Mouse (Mus musculus) C2C12 (cell line): ENCODE measurements around the gene Palb2. TPM values are rescaled to one million over a fixed set of nuclear protein-coding genes. Genes with fewer than 3 reads are reported as not detected.

ENCODE experiments used
- H3K27me3 ChIP-seq: one replicate; pipeline ENCODE4 v1.6.1; 2011; ENCODE audit not compliant: control insufficient read depth, insufficient read depth, insufficient read length
- H3K36me3 ChIP-seq: one replicate; pipeline ENCODE4 v1.6.1; 2011; ENCODE audit not compliant: control insufficient read depth, insufficient read depth
- H3K4me3 ChIP-seq: one replicate; pipeline ENCODE4 v1.5.1; 2011; ENCODE audit warnings: mild to moderate bottlenecking, control low read depth; ENCODE audit not compliant: poor library complexity, insufficient read depth, severe bottlenecking
- H3K79me2 ChIP-seq: one replicate; pipeline ENCODE4 v1.6.1; 2011; ENCODE audit not compliant: control insufficient read depth, insufficient read depth
- H3K79me3 ChIP-seq: one replicate; pipeline ENCODE4 v1.6.1; 2011; ENCODE audit warnings: low read depth, control low read depth
- H3ac ChIP-seq: one replicate; pipeline ENCODE3; 2011; ENCODE audit warnings: low read depth; ENCODE audit not compliant: control insufficient read depth, insufficient read length
- CEBPB ChIP-seq: IDR thresholded peaks from one replicate; pipeline ENCODE4 v1.6.1; 2011; ENCODE audit warnings: low read depth, mild to moderate bottlenecking, control low read depth, moderate library complexity
- CTCF ChIP-seq: IDR thresholded peaks from one replicate; pipeline ENCODE4 v1.5.1; 2011; ENCODE audit not compliant: control insufficient read depth, insufficient read depth, insufficient read length
- FOSL1 ChIP-seq: IDR thresholded peaks from one replicate; pipeline ENCODE4 v1.8.0; 2011; ENCODE audit warnings: mild to moderate bottlenecking, low read length; ENCODE audit not compliant: poor library complexity, insufficient read depth, severe bottlenecking
- MAX ChIP-seq: IDR thresholded peaks from one replicate; pipeline ENCODE4 v1.6.1; 2011; ENCODE audit warnings: mild to moderate bottlenecking, control low read depth
- MYOD1 ChIP-seq: IDR thresholded peaks from one replicate; pipeline ENCODE4 v1.6.1; 2011; ENCODE audit warnings: low read depth; ENCODE audit not compliant: control insufficient read depth, insufficient read length
- MYOG ChIP-seq: IDR thresholded peaks from one replicate; pipeline ENCODE4 v1.6.1; 2011; ENCODE audit not compliant: control insufficient read depth, insufficient read length; ENCODE audit errors: extremely low read depth
- USF1 ChIP-seq: IDR thresholded peaks from one replicate; pipeline ENCODE4 v1.6.1; 2011; ENCODE audit warnings: low read depth, mild to moderate bottlenecking, control low read depth, moderate library complexity
- polyA plus RNA-seq: library from polyadenylated mRNA; unstranded; fragments of >200 nt; fragmentation: generic; extraction: Trizol; gene quantifications from one replicate; pipeline ENCODE4 v1.2.1, GENCODE M21; 2012; ENCODE audit warnings: missing spikeins

Palb2 gene
- polyA plus RNA-seq, 1 experiment: 2.8 TPM

DNA sequence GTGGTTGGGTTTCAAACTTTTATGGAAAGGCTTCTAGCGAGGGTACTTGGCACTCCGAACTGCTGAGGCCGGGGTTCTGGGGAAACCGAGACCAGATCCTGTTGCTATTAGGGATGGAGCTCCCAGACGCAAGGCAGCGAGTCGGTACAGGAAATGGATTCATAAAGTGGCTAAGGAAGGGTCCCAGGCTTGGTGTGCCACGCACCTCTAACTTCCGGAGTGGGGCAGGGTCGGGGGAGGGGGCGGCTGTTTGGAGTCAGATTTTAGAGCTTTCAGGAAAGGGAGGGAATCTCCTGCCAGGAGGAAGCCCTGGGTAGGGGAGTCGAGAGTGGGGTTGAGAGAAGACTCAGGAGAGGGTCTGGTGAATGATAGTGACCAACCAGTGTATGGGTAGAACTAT lies 27.3 kb upstream of the Palb2 start:
- H3ac ChIP-seq: peak overlapping the region; percentile 81
- H3K79me2 ChIP-seq: peaks cover 72% of the 10 kb centered on the region
- H3K27me3 ChIP-seq: no peaks in the 10 kb centered on the region
- peaks cover 46% of the 10 kb centered on the region for H3K79me3 ChIP-seq
- H3K4me3 ChIP-seq: peak overlapping the region; percentile 89
- TF ChIP-seq USF1 (no peak), MYOD1 (no peak), MYOG (no peak), FOSL1 (no peak), CEBPB (no peak), CTCF (no peak), MAX (no peak)
- peaks cover 34% of the 10 kb centered on the region for H3K36me3 ChIP-seq

DNA sequence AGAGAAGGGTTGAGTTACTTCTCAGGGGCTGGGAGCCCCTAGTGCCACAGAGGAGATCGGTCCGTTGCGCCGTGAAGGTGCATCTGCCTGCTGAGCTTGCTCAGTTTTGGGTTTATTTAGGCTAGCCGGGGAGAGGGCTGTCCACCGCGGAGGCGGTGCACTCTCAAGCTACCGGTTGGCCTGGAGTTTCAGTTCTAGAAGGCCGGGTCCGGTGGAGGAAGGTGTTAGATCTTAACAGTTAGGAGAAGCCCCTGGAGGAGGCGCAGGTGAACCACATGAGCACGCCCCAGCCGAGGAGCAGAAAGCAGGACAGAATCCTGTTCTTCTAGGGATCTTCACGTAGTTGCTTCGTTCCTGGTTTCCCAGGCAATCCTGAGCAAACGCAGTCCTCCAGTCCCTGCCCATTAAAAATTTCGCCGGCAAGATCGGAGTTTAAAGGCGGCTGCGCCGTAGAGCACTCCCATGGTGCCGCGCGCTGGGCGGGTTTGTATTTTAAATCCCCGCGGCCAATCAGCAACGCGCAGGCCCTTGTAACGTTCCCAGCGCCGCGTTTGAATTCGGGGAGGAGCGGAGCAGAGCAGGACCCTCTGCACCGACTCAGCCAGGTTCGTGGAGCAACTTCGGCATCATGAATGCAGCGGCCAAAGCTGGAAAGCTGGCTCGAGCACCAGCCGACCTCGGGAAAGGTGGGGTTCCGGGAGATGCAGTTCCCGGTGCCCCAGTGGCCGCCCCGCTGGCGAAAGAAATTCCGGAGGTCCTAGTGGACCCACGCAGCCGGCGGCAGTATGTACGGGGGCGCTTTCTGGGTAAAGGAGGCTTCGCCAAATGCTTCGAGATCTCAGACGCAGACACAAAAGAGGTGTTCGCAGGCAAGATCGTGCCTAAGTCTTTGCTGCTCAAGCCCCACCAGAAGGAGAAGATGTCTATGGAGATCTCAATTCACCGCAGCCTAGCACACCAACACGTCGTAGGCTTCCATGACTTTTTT lies 26.4 kb upstream of the Palb2 start, which contains the start of gene Plk1:
Gene Plk1 (plus strand): TSS at position 525 of the 988 bp plus-strand sequence.
- Histone ChIP-seq H3K79me3 (peaks cover 42% of the 10 kb centered on the region), H3K27me3 (no peaks in the 10 kb centered on the region), H3ac (peak within 1 kb of the TSS; percentile 81), H3K79me2 (peaks cover 64% of the 10 kb centered on the region), H3K4me3 (peak within 1 kb of the TSS; percentile 89), H3K36me3 (peaks cover 30% of the 10 kb centered on the region)
- no peak for TF ChIP-seq FOSL1
- no peak for TF ChIP-seq MYOD1
- TF ChIP-seq CEBPB: no peak
- no peak for TF ChIP-seq USF1
- TF ChIP-seq CTCF: no peak
- TF ChIP-seq MYOG: no peak
- no peak for TF ChIP-seq MAX

DNA sequence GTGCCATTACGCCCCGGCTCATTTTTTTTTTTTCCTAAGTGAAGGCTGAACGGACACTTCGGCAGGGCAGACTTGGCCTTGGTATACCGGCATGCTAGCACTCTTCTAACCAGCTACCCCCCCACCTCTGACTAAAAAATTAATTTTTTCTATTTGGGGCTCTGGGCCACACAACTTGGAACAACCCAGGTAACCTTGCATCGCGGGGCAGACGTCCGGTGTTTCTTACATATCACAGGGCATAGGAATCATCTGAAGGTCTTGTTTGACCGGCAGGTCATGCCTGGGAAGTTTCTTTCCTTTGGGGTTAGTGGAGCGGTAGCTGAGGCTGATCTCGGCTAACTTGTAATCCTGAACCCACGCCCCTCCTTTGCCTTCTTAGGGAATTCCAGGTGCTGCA lies 25.7 kb upstream of the Palb2 start:
- TF ChIP-seq USF1: no peak
- no peak for TF ChIP-seq MYOG
- no peak for TF ChIP-seq CEBPB
- no peak for TF ChIP-seq CTCF
- no peak for TF ChIP-seq MAX
- no peak for TF ChIP-seq FOSL1
- TF ChIP-seq MYOD1: no peak
- H3K27me3 ChIP-seq: no peaks in the 10 kb centered on the region
- peak overlapping the region; percentile 81 for H3ac ChIP-seq
- H3K79me3 ChIP-seq: peaks cover 41% of the 10 kb centered on the region
- H3K36me3 ChIP-seq: peaks cover 25% of the 10 kb centered on the region
- H3K79me2 ChIP-seq: peaks cover 57% of the 10 kb centered on the region
- peak overlapping the region; percentile 89 for H3K4me3 ChIP-seq

DNA sequence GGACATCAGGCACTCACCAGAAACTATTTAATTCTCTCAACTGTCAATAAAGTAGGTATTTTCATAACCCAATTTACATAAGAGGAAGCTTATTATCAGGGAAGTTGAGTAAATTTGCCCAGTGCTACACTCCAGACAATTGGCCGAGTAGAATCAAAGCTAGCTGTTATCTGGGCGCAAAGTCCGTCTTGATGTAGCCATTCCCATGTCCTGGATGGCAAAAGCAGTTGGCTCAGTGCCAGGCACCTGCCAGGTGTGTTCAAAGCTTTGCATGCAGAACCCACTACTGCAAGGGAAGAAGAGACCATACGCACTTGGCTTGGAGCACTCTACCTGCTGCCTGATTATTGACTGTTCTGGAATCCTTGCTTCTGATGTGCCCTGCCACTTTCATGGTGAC lies 19.7 kb upstream of the Palb2 start:
- H3ac ChIP-seq: no peak overlapping the region
- no peak for TF ChIP-seq CEBPB
- TF ChIP-seq MYOG: no peak
- TF ChIP-seq CTCF: no peak
- TF ChIP-seq FOSL1: no peak
- no peak for TF ChIP-seq MYOD1
- TF ChIP-seq MAX: no peak
- no peak for TF ChIP-seq USF1
- no peak overlapping the region for H3K4me3 ChIP-seq

DNA sequence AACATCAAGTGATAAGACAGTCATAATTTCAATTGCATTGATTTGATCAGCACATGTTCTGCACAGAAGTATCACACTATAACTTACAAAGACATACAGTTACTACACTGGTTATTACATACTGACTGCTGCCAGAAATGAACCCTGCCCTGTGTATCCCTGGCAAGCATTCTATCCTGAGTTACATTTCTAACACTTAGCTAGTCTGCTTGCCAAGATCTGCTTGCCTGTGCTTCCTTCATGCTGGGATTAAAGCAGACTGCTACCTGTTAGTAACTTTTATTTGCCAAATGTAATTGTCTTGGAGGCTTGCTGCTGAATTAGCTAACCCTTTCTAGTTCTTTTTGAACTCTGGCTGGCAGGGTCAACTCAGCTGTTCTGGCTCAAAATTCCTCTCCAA lies 8.2 kb upstream of the Palb2 start:
- no peaks in the 10 kb centered on the region for H3K79me2 ChIP-seq
- H3K36me3 ChIP-seq: peaks cover 68% of the 10 kb centered on the region
- no peak overlapping the region for H3K4me3 ChIP-seq
- no peaks in the 10 kb centered on the region for H3K79me3 ChIP-seq
- no peak overlapping the region for H3ac ChIP-seq
- TF ChIP-seq USF1 (no peak), MAX (no peak), CTCF (no peak), FOSL1 (no peak), CEBPB (no peak), MYOD1 (no peak), MYOG (no peak)
- no peaks in the 10 kb centered on the region for H3K27me3 ChIP-seq

More for the DNA sequence above, 19.7 kb upstream of the Palb2 start:
- H3K27me3 ChIP-seq: no peaks in the 10 kb centered on the region
- H3K79me2 ChIP-seq: peaks cover under 1% of the 10 kb centered on the region
- peaks cover 9% of the 10 kb centered on the region for H3K36me3 ChIP-seq
- no peaks in the 10 kb centered on the region for H3K79me3 ChIP-seq
